Mouse (Mus musculus) layer of hippocampus, postnatal 36 days (tissue): Measurements from ENCODE around the gene Hapln1. TPM values are rescaled to one million over a fixed set of nuclear protein-coding genes. Genes with fewer than 3 reads are reported as not detected.

ENCODE experiments used
- DNase-seq, 2 experiments: peaks; one replicate each; pipeline ENCODE4 v3.0.0; 2022
- total RNA-seq, 2 experiments: library from RNA; stranded (reverse); gene quantifications; 2 replicates each; pipeline ENCODE4 v1.2.3; 2021

Gene Hapln1
- total RNA-seq, 2 experiments from 2014 or later = 41.6 to 43.2 TPM

GRCm38 (mm10) chr13:89603336-89603735 is 63.7 kb downstream of the Hapln1 start:
- DNase-seq = no peak

DNA sequence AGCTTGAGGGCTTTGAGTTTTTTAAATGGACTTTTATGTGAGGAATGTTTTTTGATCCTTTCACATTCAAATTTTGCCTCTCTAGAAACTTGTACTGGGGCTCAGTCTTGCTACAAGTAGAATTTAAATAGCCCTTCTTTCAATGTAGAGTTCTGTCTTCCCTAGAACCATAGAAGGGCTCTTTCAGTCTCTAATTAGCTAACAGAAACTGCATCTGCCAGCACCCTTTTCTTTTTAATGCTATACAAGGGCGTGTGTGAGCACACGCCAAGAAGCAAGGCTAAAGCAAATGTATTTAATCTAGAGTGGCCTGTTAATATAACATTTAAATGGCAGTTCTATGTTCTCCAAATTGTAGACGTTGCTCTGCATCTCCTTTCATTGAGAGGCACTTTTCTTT is 67.8 kb downstream of the Hapln1 start:
- DNase-seq = no peak

DNA sequence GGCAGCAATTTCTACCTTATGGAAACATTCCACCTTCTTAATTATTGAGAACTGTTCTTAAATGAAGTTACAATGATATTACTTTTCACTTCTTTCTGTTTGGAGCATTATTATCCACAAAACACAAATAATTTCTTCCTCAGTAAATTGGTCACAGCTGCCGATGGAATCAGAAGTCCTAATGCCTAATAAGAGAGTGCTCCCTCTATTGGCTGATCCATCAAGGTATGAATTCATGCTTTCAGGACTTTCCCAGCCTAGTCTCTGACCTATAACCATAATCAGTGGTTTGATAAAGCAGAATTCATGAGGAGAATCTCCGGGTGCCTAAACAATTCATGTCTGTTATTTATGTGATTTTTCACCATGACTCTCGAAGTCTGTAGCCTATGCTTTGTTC is 79.5 kb downstream of the Hapln1 start:
- no peak for DNase-seq

DNA sequence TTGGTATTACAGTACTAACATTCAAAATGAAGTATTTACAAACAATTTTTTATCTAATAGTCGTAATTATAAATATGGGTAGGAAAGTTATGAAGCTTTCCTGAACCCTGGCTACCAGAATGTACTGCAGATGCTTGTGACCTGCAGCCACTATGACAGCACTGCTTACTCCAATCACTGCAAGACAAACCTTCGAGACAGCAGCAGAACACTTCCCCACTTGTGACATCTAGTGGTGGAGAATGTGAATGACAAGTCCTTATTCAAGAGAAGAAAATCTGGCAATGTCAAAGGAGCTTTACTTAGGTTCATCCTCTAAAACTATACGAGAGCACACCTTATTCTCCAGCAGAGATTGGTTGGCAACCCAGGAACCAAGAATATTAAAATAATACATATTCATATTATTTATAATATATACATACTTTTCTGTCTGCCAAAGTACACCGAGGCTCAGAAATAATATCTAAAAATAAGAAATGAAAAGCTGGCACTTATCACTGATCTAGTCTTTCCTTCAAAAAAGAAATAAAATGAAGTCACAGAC is 94.6 kb downstream of the Hapln1 start:
- DNase-seq = no peak

DNA sequence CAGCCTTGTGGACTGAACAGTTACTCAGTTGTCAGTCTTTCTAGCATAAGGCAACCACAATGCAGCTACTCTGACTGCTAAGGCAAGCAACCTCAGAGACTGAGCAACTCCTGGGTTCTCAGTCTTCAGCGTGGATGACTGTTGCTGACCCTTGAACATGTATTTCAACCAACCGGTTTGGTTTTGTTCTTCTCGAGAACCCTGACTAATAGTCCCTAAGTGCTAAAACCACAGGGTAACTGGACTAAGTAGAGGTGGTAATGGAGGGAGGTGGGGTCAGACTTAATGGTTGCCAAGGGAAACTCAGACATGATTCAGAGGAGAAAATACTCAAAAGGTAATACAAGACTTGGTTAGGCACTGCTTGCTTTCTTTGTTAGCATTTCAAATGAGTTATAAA is 97.4 kb downstream of the Hapln1 start:
- no peak for DNase-seq

DNA sequence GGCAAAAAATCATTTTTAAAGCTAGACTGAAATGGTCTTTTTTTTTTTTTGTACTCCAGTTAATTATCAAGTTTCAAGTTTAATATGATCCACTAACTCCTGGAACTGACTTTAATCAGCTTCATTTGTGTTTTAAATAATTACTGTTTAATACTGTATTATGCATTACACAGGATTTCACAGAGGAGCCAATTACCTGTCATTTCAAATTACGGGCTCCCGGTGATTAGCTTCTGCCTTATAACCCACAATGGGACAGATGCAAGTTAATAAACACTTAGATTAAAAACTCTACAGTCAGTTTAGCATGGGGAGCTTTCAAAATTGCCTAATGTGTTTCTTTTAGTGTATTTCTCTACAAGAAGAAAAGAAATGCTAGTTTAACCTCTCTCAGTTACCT is 106.0 kb downstream of the Hapln1 start:
- DNase-seq = no peak

DNA sequence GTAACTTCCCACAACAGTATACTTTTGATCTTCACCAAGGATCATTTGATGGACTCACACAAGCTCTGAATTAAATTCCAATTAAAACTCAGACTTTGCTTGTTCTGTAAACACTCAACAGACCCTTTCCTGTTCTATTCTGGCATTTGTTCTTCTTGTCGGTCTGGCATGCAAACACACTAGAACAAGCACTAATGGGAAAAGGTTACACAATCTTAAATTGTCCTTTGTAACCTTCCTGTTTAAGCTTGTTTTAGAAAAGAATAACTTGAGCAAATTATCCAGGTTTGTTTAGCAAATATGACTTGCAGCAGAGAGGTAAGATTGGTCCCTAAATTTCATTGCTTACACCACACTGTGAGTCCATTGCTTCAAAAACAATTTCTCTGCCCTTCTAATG is 113.2 kb downstream of the Hapln1 start:
- no peak for DNase-seq

- no peak for DNase-seq
Measured at GRCm38 (mm10) chr13:89653279-89653678, 113.7 kb downstream of the Hapln1 start.

DNA sequence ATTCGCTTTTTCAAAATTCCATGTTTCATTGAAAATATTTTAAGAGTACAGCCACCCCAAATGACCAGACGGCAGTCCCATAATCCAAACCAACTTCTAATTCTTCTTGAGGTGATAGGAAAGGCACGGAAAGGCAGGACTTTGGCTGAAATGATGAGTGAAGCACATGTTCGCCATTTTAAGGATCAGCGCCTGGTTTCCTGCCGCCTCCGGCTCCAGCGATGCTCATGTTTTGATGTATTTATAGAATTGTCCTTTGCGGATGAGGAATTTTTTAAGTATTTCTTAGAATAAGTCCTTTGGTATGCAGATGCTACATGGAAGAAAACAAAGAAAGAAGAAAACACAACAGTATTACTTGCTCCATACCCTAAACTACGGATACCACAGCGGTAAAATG is 117.5 kb downstream of the Hapln1 start:
- DNase-seq = no peak

Other genes with a start within 250 kb of the Hapln1 start
- 10 to 100 TPM; 13.7 to 20.0 TPM for gene Vcan, start 202.7 kb downstream of the Hapln1 start, total RNA-seq